Mouse (Mus musculus): ENCODE data around the gene Gm20518.

DNA sequence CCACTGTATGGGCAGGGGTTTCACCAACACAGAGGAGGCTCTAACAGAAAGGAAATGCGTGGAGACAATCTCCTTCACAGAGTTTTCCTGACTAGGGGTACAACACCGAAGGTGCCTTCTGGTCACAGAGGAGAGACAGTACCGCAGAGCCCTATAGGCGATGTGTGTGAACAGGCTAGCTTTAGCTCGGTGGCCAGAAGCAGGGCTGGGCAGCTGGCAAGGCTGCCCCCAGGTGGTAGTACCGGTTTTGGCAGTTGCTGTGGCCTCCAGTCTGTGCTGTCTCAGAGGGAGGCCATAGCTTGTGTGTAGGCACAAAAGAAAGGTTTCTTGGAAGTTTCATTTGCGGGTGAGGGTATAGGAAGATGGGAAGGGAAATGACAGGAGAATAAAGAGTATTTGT, 47.4 kb upstream of the Gm20518 start:
- TF ChIP-seq GATA1 (IDR thresholded peaks at IDR 0.05; ENCODE audit: low read length) (no peak), TAL1 (IDR thresholded peaks at IDR 0.05; ENCODE audit: low read length) (no peak)

All from erythroblast, embryonic 14.5 days (primary cell).